Mouse (Mus musculus) heart, embryonic 15.5 days (tissue): Measurements from ENCODE around the gene Clic6. TPM values are rescaled to one million over a fixed set of nuclear protein-coding genes. Genes with fewer than 3 reads are reported as not detected.
A peak's percentile ranks its signal among the peaks of the same experiment; 100 is the strongest.

Experiments
- ATAC-seq: fragments of 200-750 bp; cut with Nextera tagmentation; replicated peaks from 2 replicates; pipeline ENCODE4 v1.8.0; 2017; ENCODE audit warnings: low read depth, moderate TSS enrichment; ENCODE audit not compliant: insufficient number of reproducible peaks, insufficient read depth, low FRiP score
- H3K27ac ChIP-seq: fragments of 300-500 bp; sonication (generic); 2 replicates; pipeline ENCODE4 v1.5.1; 2015; ENCODE audit warnings: mild to moderate bottlenecking, inconsistent platforms
- H3K27me3 ChIP-seq: fragments of 300-500 bp; sonication (generic); 2 replicates; pipeline ENCODE4 v1.6.1; 2015; ENCODE audit warnings: inconsistent platforms
- H3K36me3 ChIP-seq: fragments of 300-500 bp; sonication (generic); 2 replicates; pipeline ENCODE4 v1.6.1; 2015; ENCODE audit warnings: mild to moderate bottlenecking, inconsistent platforms
- H3K4me1 ChIP-seq: fragments of 300-500 bp; sonication (generic); replicated peaks from 2 replicates; pipeline ENCODE4 v1.6.1; 2015; ENCODE audit warnings: inconsistent platforms
- H3K4me2 ChIP-seq: fragments of 300-500 bp; sonication (generic); 2 replicates; pipeline ENCODE4 v1.6.1; 2015; ENCODE audit warnings: inconsistent platforms, mild to moderate bottlenecking, moderate library complexity
- H3K4me3 ChIP-seq: fragments of 300-500 bp; sonication (generic); 2 replicates; pipeline ENCODE4 v1.5.1; 2015; ENCODE audit warnings: mild to moderate bottlenecking, inconsistent platforms
- H3K9ac ChIP-seq: fragments of 300-500 bp; sonication (generic); 2 replicates; pipeline ENCODE4 v1.6.1; 2015; ENCODE audit warnings: mild to moderate bottlenecking, inconsistent platforms
- H3K9me3 ChIP-seq: fragments of 300-500 bp; sonication (generic); replicated peaks from 2 replicates; pipeline ENCODE4 v1.6.1; 2016; ENCODE audit warnings: inconsistent platforms
- WGBS: fragments of 180-500 bp; shearing (Covaris S2); methylation state at CpG from one replicate; pipeline ENCODE4 v1.1.7; 2015; ENCODE audit warnings: mixed read lengths; 5-methylcytosine and 5-hydroxymethylcytosine counted together
- polyA plus RNA-seq: library from polyadenylated mRNA; unstranded; fragments of >200 nt; fragmentation: Nextera tagmentation; extraction: Ambion mirVana; gene quantifications from 2 replicates; pipeline ENCODE4 v1.2.1, GENCODE M21; 2015

Gene Clic6
- polyA plus RNA-seq: 1.8 and 2.9 TPM in 2 replicates

GRCm38 (mm10) chr16:92485436-92485835, at the start of gene Clic6:
TSS of gene Clic6 (plus strand) at chr16:92485736.
- no peaks in the 10 kb centered on the region for H3K36me3 ChIP-seq
- no peaks in the 10 kb centered on the region for H3K9me3 ChIP-seq
- WGBS: 91% methylated on average over 5 of the region's 5 CpGs
- peaks cover under 1% of the 10 kb centered on the region; the same call in 1 of the 2 replicates for H3K27me3 ChIP-seq
- H3K9ac ChIP-seq: no peak within 1 kb of the TSS
- no peak for ATAC-seq
- no peak within 1 kb of the TSS for H3K4me2 ChIP-seq
- no peak within 1 kb of the TSS for H3K27ac ChIP-seq
- H3K4me3 ChIP-seq: no peak within 1 kb of the TSS
- H3K4me1 ChIP-seq: 0 out of 2 replicates have a peak, but pooled peaks cover 3% of the 10 kb centered on the region

- Histone ChIP-seq H3K9ac (no peak overlapping the region), H3K4me1 (peaks cover 55% of the 10 kb centered on the region), H3K4me3 (no peak overlapping the region), H3K4me2 (no peak overlapping the region), H3K9me3 (no peaks in the 10 kb centered on the region), H3K27me3 (no peaks in the 10 kb centered on the region), H3K36me3 (no peaks in the 10 kb centered on the region), H3K27ac (no peak overlapping the region)
- 55% methylated on average over 2 of the region's 2 CpGs for WGBS
- ATAC-seq: no peak
Observed at GRCm38 (mm10) chr16:92439775-92440174, 45.8 kb upstream of the Clic6 start.

- Histone ChIP-seq H3K9me3 (no peaks in the 10 kb centered on the region), H3K36me3 (no peaks in the 10 kb centered on the region), H3K9ac (no peak overlapping the region), H3K4me1 (peaks cover 55% of the 10 kb centered on the region), H3K4me3 (no peak overlapping the region), H3K27ac (no peak overlapping the region), H3K27me3 (no peaks in the 10 kb centered on the region), H3K4me2 (no peak overlapping the region)
- 64% methylated on average over 8 of the region's 8 CpGs for WGBS
- no peak for ATAC-seq
Observed at GRCm38 (mm10) chr16:92440229-92440628, 45.3 kb upstream of the Clic6 start.

- WGBS: 77% methylated on average over 3 of the region's 3 CpGs
- Histone ChIP-seq H3K4me3 (no peak overlapping the region), H3K9me3 (no peaks in the 10 kb centered on the region), H3K27ac (no peak overlapping the region), H3K36me3 (no peaks in the 10 kb centered on the region), H3K4me2 (no peak overlapping the region), H3K4me1 (peaks cover 49% of the 10 kb centered on the region), H3K9ac (no peak overlapping the region), H3K27me3 (no peaks in the 10 kb centered on the region)
- no peak for ATAC-seq
Observed at GRCm38 (mm10) chr16:92441203-92441602, 44.3 kb upstream of the Clic6 start.

- 85% methylated on average over 11 of the region's 11 CpGs for WGBS
- no peak overlapping the region for H3K27ac ChIP-seq
- peaks cover 44% of the 10 kb centered on the region for H3K4me1 ChIP-seq
- no peak overlapping the region for H3K4me2 ChIP-seq
- H3K9ac ChIP-seq: no peak overlapping the region
- no peak overlapping the region for H3K4me3 ChIP-seq
- no peaks in the 10 kb centered on the region for H3K27me3 ChIP-seq
- no peaks in the 10 kb centered on the region for H3K9me3 ChIP-seq
- no peaks in the 10 kb centered on the region for H3K36me3 ChIP-seq
- ATAC-seq: no peak
Observed at GRCm38 (mm10) chr16:92442150-92442549, 43.4 kb upstream of the Clic6 start.

- H3K9ac ChIP-seq: peak overlapping the region; percentile 22; the same call in 1 of the 2 replicates
- 84% methylated on average over 4 of the region's 4 CpGs for WGBS
- no peak for ATAC-seq
- H3K4me2 ChIP-seq: no peak overlapping the region
- H3K36me3 ChIP-seq: no peaks in the 10 kb centered on the region
- H3K27me3 ChIP-seq: no peaks in the 10 kb centered on the region
- H3K4me3 ChIP-seq: no peak overlapping the region
- peak overlapping the region; percentile 86 for H3K27ac ChIP-seq
- no peaks in the 10 kb centered on the region for H3K9me3 ChIP-seq
- peaks cover 44% of the 10 kb centered on the region for H3K4me1 ChIP-seq
Observed at GRCm38 (mm10) chr16:92442946-92443345, 42.6 kb upstream of the Clic6 start.

GRCm38 (mm10) chr16:92443644-92444113, 41.9 kb upstream of the Clic6 start:
- peaks cover 44% of the 10 kb centered on the region for H3K4me1 ChIP-seq
- peak overlapping the region; percentile 86 for H3K27ac ChIP-seq
- no peaks in the 10 kb centered on the region for H3K36me3 ChIP-seq
- ATAC-seq: peak; percentile 85
- H3K4me3 ChIP-seq: no peak overlapping the region
- H3K9ac ChIP-seq: 0 out of 2 replicates have a peak overlapping the region, but pooled peaks have one; percentile 11
- H3K9me3 ChIP-seq: no peaks in the 10 kb centered on the region
- no peak overlapping the region; the same call in 1 of the 2 replicates for H3K4me2 ChIP-seq
- H3K27me3 ChIP-seq: 0 out of 2 replicates have a peak, but pooled peaks cover 1% of the 10 kb centered on the region
- WGBS: 17% methylated on average over 13 of the region's 13 CpGs

- H3K27me3 ChIP-seq: peaks cover 13% of the 10 kb centered on the region; the same call in 1 of the 2 replicates
- no peaks in the 10 kb centered on the region for H3K9me3 ChIP-seq
- WGBS: 65% methylated on average over 10 of the region's 10 CpGs
- H3K9ac ChIP-seq: no peak overlapping the region
- peaks cover 43% of the 10 kb centered on the region for H3K4me1 ChIP-seq
- H3K4me2 ChIP-seq: no peak overlapping the region
- H3K27ac ChIP-seq: no peak overlapping the region
- H3K36me3 ChIP-seq: no peaks in the 10 kb centered on the region
- ATAC-seq: no peak
- no peak overlapping the region for H3K4me3 ChIP-seq
Observed at GRCm38 (mm10) chr16:92445377-92445776, 40.2 kb upstream of the Clic6 start.

GRCm38 (mm10) chr16:92449080-92449479, 36.5 kb upstream of the Clic6 start:
- no peak overlapping the region for H3K27ac ChIP-seq
- H3K4me2 ChIP-seq: no peak overlapping the region
- H3K9ac ChIP-seq: no peak overlapping the region
- peaks cover 15% of the 10 kb centered on the region; the same call in 1 of the 2 replicates for H3K27me3 ChIP-seq
- no peak overlapping the region for H3K4me3 ChIP-seq
- no peaks in the 10 kb centered on the region for H3K36me3 ChIP-seq
- peaks cover 42% of the 10 kb centered on the region for H3K4me1 ChIP-seq
- 92% methylated on average over 14 of the region's 14 CpGs for WGBS
- no peak for ATAC-seq
- H3K9me3 ChIP-seq: no peaks in the 10 kb centered on the region

- no peaks in the 10 kb centered on the region for H3K9me3 ChIP-seq
- H3K9ac ChIP-seq: no peak overlapping the region
- ATAC-seq: no peak
- peaks cover 34% of the 10 kb centered on the region for H3K4me1 ChIP-seq
- 91% methylated on average over 8 of the region's 8 CpGs for WGBS
- H3K36me3 ChIP-seq: no peaks in the 10 kb centered on the region
- H3K27me3 ChIP-seq: peaks cover 22% of the 10 kb centered on the region; the same call in 1 of the 2 replicates
- no peak overlapping the region for H3K4me2 ChIP-seq
- no peak overlapping the region for H3K4me3 ChIP-seq
- no peak overlapping the region for H3K27ac ChIP-seq
Observed at GRCm38 (mm10) chr16:92450331-92450730, 35.2 kb upstream of the Clic6 start.

- Histone ChIP-seq H3K9me3 (no peaks in the 10 kb centered on the region), H3K4me1 (peaks cover 34% of the 10 kb centered on the region), H3K4me2 (no peak overlapping the region), H3K36me3 (no peaks in the 10 kb centered on the region), H3K27me3 (peaks cover 31% of the 10 kb centered on the region), H3K4me3 (no peak overlapping the region), H3K27ac (peak overlapping the region; percentile 79), H3K9ac (no peak overlapping the region)
- ATAC-seq: peak; percentile 87
- WGBS: 35% methylated on average over 17 of the region's 17 CpGs
Observed at GRCm38 (mm10) chr16:92451516-92452072, 33.9 kb upstream of the Clic6 start.

GRCm38 (mm10) chr16:92452609-92453008, 32.9 kb upstream of the Clic6 start:
- no peak for ATAC-seq
- no peak overlapping the region for H3K9ac ChIP-seq

More at GRCm38 (mm10) chr16:92452609-92453008, 32.9 kb upstream of the Clic6 start:
- H3K27me3 ChIP-seq: peaks cover 36% of the 10 kb centered on the region
- no peaks in the 10 kb centered on the region for H3K9me3 ChIP-seq
- H3K4me3 ChIP-seq: no peak overlapping the region
- no peaks in the 10 kb centered on the region for H3K36me3 ChIP-seq
- H3K27ac ChIP-seq: no peak overlapping the region
- H3K4me2 ChIP-seq: no peak overlapping the region
- H3K4me1 ChIP-seq: peaks cover 34% of the 10 kb centered on the region
- 64% methylated on average over 8 of the region's 8 CpGs for WGBS
